Mouse (Mus musculus) liver, adult 2 months (tissue): ENCODE data around the gene Sipa1l1.

ENCODE experiments used
- CTCF ChIP-seq: fragments of 200-500 bp; IDR thresholded peaks from 2 replicates; pipeline ENCODE4 v1.5.1; 2011; ENCODE audit warnings: low read depth, low read length, control low read depth
- POLR2A ChIP-seq: fragments of 200-500 bp; IDR thresholded peaks from 2 replicates; pipeline ENCODE4 v1.6.1; 2011; ENCODE audit warnings: low read length, control low read depth; ENCODE audit not compliant: insufficient read depth; ENCODE audit errors: extremely low read depth

- TF ChIP-seq POLR2A (no peak), CTCF (no peak)
These were observed 20.1 kb downstream of the Sipa1l1 start for GRCm38 (mm10) chr12:82189076-82189675.
